Mouse (Mus musculus): Measurements from ENCODE around the gene Aplf. TPM values are rescaled to one million over a fixed set of nuclear protein-coding genes. Genes with fewer than 3 reads are reported as not detected.

The Aplf gene
- total RNA-seq (2015; ENCODE audit: low replicate concordance): 37.8 and 43.4 TPM in 2 replicates
- total RNA-seq (2017; ENCODE audit: low replicate concordance): 71.8 and 86.0 TPM in 2 replicates

- peak; percentile 85 for ATAC-seq (replicated peaks; ENCODE audit: low FRiP score, poor library complexity, severe bottlenecking)
Observed at GRCm38 (mm10) chr6:87671771-87672517, at the start of gene Aplf. Aplf (minus strand) TSS chr6:87672193.

GRCm38 (mm10) chr6:87714091-87714490 is 42.1 kb upstream of the Aplf start:
- no peak for ATAC-seq (replicated peaks; ENCODE audit: low FRiP score, poor library complexity, severe bottlenecking)

- ATAC-seq (replicated peaks; ENCODE audit: low FRiP score, poor library complexity, severe bottlenecking): no peak
Observed at GRCm38 (mm10) chr6:87712311-87712710, 40.3 kb upstream of the Aplf start.

DNA sequence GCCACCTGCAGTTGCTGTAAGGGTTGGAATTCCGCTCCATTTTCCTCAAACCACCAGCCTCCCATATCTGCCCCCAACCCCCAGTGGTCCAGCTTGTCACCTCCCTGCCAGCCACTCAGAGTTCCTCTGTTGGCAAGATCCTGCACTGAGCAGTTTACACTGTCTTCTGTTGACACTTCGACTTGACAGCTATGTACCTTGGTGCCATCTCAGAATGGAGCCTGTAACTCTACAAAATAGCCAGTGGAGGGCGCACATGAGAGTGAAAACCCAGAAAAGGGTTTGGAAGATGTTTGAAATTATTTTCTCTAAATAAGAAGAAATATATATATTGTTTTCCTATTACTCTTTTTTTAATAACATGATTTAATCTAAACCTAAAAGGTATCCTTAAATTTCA is 34.3 kb upstream of the Aplf start:
- ATAC-seq (replicated peaks; ENCODE audit: low FRiP score, poor library complexity, severe bottlenecking): peak; percentile 66

DNA sequence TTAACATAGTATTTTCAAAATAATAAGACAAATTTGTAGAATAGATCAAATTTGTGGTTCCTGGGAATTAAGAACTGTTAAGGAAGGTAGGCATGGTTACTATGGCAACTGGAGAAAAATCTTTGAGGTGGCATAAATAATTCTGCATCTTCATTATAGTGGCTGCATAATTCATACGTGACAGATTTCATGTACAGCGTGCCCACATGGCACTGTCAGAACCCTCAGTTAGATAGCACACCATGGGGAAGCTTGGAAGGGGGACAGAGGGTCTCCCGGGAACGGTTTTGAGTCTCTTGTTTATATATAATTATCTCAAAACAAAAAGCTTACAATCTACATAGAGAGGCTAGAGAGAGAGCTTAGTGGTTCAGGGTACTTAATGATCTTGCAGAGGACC is 24.6 kb upstream of the Aplf start:
- ATAC-seq (replicated peaks; ENCODE audit: low FRiP score, poor library complexity, severe bottlenecking): no peak

DNA sequence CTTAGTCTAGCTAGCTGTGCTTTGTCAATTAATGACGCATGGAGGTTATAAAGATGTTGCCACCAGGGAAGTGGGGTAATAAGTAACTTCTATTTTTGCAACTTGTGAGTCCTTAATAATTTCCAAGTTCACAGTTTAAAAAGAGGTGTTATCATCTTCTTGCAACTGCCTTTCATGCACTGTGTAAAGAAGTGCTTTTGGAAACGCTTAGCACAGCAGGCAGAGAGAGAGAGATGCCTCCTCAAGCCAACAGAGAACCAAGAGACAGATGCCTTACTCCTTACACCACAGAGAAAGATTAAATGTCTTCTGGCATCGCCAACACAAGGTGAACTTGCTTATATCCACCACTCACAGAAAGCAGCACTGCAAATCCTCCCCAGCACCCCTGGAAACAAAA is 24.0 kb upstream of the Aplf start:
- ATAC-seq (replicated peaks; ENCODE audit: low FRiP score, poor library complexity, severe bottlenecking): no peak

DNA sequence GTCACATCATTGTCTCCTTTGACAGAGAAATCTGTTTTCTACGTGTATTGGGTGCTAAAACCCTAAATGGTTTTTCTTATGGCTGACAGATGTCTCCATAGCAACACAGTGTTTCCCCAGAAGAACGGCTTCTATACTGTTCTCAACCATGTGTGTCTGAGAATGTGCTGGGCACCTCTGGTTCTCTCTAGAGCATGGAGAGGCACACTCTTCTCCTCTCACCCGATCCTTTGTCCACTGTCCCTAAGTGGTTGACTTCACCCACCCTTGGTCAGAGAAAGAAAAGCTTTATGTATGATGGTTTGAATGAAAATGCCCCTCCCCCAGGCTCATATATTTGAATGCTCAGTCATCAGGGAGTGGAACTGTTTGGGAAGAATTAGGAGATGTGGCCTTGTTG is 8.4 kb upstream of the Aplf start:
- no peak for ATAC-seq (replicated peaks; ENCODE audit: low FRiP score, poor library complexity, severe bottlenecking)

DNA sequence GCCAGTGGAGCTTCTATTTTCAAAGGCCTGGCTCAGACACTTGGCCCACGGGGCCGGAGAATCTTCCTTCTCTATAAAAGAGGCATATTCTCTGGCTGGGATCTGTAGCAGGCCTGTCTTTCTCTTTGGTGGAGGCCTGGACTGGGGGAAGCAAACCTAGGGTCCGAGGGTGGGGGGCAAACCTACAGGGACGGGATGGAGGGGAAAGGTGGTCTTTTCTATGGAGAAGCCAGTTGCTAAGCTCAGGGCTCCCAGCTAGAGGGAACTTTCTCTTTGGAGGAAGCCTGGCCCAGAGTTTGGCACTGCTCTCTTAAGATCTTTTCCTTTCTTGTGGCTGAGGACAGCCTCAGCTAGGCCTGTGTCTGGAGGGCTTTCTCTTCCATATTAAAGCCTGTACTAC is 668 bp upstream of the Aplf start:
- no peak for ATAC-seq (replicated peaks; ENCODE audit: low FRiP score, poor library complexity, severe bottlenecking)

- ATAC-seq (replicated peaks; ENCODE audit: low FRiP score, poor library complexity, severe bottlenecking): no peak
Observed at GRCm38 (mm10) chr6:87671353-87671752, 640 bp downstream of the Aplf start.

- ATAC-seq (replicated peaks; ENCODE audit: low FRiP score, poor library complexity, severe bottlenecking): peak; percentile 47
Observed at GRCm38 (mm10) chr6:87669894-87670588, 2.0 kb downstream of the Aplf start.

- ATAC-seq (replicated peaks; ENCODE audit: low FRiP score, poor library complexity, severe bottlenecking): peak; percentile 35; the same call in 1 of the 2 replicates
Observed at GRCm38 (mm10) chr6:87668733-87669132, 3.3 kb downstream of the Aplf start.

DNA sequence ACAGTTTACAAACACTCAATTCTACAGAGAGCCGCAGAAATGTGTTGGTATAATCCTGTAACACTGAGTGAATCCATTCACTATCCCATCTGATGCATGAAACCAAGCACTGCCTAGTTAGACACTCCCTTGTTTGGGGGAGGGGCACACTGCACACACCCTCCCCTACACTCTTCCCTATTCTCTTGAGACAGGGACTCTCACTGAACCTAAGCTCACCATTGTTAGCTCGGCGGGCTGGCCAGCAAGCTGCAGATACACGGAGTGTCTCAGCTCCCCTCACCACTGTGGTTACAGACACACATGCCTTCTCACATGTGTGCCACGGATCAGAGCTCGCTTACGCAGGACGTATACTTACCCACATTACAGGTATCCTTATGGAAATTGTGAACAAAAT is 4.2 kb downstream of the Aplf start:
- no peak; the same call in 1 of the 2 replicates for ATAC-seq (replicated peaks; ENCODE audit: low FRiP score, poor library complexity, severe bottlenecking)

DNA sequence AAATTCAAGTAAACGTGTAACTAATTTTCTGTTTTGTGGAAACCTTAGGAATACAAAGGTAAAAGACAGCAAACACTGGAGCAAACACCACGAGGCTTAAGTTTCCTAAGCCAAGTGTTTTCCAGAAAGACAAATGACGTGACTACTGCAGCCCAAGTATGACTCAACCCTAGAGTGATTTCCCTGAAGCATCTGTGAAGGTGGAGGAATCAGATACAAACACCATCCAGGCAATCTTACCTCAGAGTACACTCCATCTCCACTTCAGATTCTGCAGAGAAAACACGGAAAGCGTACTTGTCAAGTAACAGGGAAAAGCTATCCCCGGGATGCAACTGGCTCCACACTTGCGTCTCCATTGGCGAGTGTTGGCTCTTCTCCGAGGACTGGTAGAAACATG is 8.5 kb downstream of the Aplf start:
- no peak for ATAC-seq (replicated peaks; ENCODE audit: low FRiP score, poor library complexity, severe bottlenecking)

- peak; percentile 86 for ATAC-seq (replicated peaks; ENCODE audit: low FRiP score, poor library complexity, severe bottlenecking)
Observed at GRCm38 (mm10) chr6:87662197-87662596, 9.8 kb downstream of the Aplf start.

DNA sequence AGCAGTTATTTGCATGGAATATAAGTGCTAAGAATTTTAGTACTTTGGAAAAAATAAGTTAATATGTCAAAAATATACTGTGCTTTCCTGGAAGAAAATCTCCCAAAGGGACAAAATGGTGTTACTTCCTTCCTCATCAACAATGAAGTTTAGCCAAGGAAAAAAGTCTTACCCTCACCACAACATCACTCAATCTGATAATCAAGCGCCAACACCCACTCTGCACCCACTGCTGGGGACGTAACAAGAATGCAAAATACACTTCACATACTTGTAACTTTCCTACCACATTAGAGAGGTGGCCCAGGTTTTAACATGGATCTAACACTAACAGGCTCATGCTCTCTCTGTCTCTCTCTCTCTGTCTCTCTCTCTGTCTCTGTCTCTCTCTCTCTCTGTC is 10.3 kb downstream of the Aplf start:
- 0 out of 2 replicates have a peak, but pooled peaks have one; percentile 33 for ATAC-seq (replicated peaks; ENCODE audit: low FRiP score, poor library complexity, severe bottlenecking)

- peak; percentile 38 for ATAC-seq (replicated peaks; ENCODE audit: low FRiP score, poor library complexity, severe bottlenecking)
Observed at GRCm38 (mm10) chr6:87658816-87659215, 13.2 kb downstream of the Aplf start.

- ATAC-seq (replicated peaks; ENCODE audit: low FRiP score, poor library complexity, severe bottlenecking): no peak
Observed at GRCm38 (mm10) chr6:87653904-87654638, 17.9 kb downstream of the Aplf start.

GRCm38 (mm10) chr6:87653478-87653877 is 18.5 kb downstream of the Aplf start:
- ATAC-seq (replicated peaks; ENCODE audit: low FRiP score, poor library complexity, severe bottlenecking): no peak

GRCm38 (mm10) chr6:87652670-87653069 is 19.3 kb downstream of the Aplf start:
- no peak for ATAC-seq (replicated peaks; ENCODE audit: low FRiP score, poor library complexity, severe bottlenecking)

DNA sequence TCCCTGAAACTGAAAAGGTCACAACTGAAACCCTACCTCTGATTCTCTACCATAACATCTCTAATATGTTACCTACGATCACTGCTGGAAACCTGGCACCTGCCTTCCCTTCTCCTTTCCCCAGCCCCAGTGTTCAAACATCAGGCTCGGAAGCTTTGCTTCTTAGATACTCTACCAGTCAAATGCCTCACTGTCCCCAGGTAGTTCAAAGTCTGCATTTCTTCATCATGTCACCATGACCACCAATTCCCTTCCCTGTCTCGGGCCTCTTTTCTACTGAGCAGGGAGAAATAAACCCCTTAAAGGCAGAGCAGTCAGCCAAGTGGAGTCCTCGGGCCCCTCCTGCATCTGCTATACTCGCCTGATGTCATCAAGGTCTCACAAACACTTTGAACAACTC is 20.2 kb downstream of the Aplf start:
- ATAC-seq (replicated peaks; ENCODE audit: low FRiP score, poor library complexity, severe bottlenecking): no peak
